Mouse (Mus musculus) macrophage (primary cell): ENCODE results near the gene Gm42791. TPM values are rescaled to one million over a fixed set of nuclear protein-coding genes. Genes with fewer than 3 reads are reported as not detected.
A peak's percentile ranks its signal among the peaks of the same experiment; 100 is the strongest.

ENCODE experiments used
- H3K27ac ChIP-seq: fragments of 350-480 bp; formaldehyde crosslinking; 2 replicates; pipeline ENCODE4 v1.9.0; 2021
- H3K36me3 ChIP-seq: fragments of 350-480 bp; formaldehyde crosslinking; 2 replicates; pipeline ENCODE4 v1.9.0; 2021; ENCODE audit errors: inconsistent target
- H3K4me3 ChIP-seq: fragments of 350-480 bp; formaldehyde crosslinking; 2 replicates; pipeline ENCODE4 v1.9.0; 2021; ENCODE audit errors: inconsistent target
- H3K79me2 ChIP-seq: fragments of 350-480 bp; formaldehyde crosslinking; 2 replicates; pipeline ENCODE4 v1.9.0; 2021; ENCODE audit errors: inconsistent target
- whole genome bisulfite sequencing: methylation state at CpG from one replicate; pipeline ENCODE4 v1.1.7; 2026; ENCODE audit warnings: inconsistent platforms; ENCODE audit not compliant: missing documents; 5-methylcytosine and 5-hydroxymethylcytosine counted together
- polyA plus RNA-seq: library from polyadenylated mRNA; stranded (reverse); fragments of 250-400 nt; gene quantifications from 3 replicates; pipeline ENCODE4 v1.2.4, GENCODE M21; 2018; ENCODE audit warnings: inconsistent platforms

The Gm42791 gene
- polyA plus RNA-seq, 1 experiment from 2014 or later, result 1.1 TPM

DNA sequence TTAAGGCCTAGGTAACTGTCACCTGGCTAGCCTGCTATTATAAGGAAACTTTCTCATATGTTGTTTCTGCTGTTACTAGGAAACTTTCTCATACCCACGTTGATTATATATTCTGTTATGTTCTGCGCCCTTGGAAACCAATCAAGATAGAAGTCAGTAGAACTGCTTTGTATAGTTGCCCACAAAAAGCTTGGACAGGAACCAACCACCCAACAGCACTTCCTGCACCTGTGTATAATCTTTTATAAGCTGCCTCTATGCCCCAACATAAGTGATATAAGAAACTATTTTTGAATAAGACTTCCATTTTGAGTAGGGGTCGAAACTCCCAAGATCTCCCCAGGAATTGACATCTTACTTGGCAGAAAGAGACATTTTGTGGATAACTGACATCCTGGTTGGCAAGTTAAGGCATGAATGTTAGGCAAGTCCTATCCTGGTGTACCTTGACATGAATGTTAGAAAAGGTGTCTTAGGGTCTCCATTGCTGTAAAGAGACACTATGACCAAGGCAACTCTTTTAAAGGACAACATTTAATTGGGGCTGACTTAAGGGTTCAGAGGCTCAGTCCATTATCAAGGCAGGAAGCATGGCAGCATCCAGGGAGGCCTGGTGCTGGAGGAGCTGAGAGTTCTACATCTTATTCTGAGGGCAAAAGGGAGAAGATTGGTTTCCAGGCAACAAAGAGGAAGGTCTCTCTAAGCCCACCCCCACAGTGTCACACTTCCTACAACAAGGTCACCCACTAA, 22.9 kb upstream of the Gm42791 start:
- no peak overlapping the region for H3K27ac ChIP-seq

DNA sequence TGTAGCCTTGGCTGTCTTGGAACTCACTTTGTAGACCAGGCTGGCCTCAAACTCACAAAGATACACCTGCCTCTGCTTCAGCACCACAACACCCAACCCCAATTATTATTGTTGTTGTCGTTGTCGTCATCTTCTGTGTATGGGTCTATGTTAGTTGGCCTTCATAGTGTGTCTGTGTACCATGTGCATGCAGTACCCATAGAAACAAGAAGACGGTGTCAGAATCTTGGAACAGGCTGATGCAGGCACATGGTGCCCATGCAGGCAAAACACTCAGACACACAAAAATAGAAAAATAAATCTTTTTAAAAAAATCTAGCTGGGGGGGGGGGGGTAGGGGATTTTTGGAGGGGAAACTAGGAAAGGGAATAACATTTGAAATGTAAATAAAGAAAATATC, 22.2 kb upstream of the Gm42791 start:
- Histone ChIP-seq H3K27ac (no peak overlapping the region), H3K4me3 (no peak overlapping the region), H3K36me3 (no peaks in the 10 kb centered on the region), H3K79me2 (no peaks in the 10 kb centered on the region)
- 98% methylated on average over 3 of the region's 3 CpGs for WGBS

More for the DNA sequence above, 22.9 kb upstream of the Gm42791 start:
- Histone ChIP-seq H3K36me3 (no peaks in the 10 kb centered on the region), H3K79me2 (no peaks in the 10 kb centered on the region), H3K4me3 (no peak overlapping the region)
- WGBS, result 30% methylated on average over 3 of the region's 3 CpGs

DNA sequence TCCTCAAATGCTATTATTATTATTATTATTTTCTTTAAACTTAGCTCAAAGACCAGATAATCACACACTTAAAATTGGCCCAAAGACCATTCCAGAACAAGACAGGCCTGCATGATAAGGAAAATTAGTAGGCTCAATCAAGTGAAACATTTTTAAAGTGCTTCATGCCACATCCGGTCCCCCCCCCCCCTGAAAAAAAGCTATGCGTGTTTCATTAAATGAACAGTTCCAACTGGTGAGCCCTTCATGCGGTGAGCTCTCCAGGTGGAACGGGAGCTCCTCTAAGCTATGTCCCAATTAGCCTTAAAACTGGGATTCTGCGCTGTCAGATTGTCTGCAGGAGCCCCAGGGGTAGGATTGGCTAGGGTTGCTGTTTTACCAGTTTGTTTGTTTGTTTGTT, 21.3 kb upstream of the Gm42791 start:
- no peak overlapping the region for H3K4me3 ChIP-seq
- H3K79me2 ChIP-seq, result no peaks in the 10 kb centered on the region
- H3K36me3 ChIP-seq, result no peaks in the 10 kb centered on the region
- H3K27ac ChIP-seq, result no peak overlapping the region
- WGBS, result 68% methylated on average over 5 of the region's 5 CpGs

DNA sequence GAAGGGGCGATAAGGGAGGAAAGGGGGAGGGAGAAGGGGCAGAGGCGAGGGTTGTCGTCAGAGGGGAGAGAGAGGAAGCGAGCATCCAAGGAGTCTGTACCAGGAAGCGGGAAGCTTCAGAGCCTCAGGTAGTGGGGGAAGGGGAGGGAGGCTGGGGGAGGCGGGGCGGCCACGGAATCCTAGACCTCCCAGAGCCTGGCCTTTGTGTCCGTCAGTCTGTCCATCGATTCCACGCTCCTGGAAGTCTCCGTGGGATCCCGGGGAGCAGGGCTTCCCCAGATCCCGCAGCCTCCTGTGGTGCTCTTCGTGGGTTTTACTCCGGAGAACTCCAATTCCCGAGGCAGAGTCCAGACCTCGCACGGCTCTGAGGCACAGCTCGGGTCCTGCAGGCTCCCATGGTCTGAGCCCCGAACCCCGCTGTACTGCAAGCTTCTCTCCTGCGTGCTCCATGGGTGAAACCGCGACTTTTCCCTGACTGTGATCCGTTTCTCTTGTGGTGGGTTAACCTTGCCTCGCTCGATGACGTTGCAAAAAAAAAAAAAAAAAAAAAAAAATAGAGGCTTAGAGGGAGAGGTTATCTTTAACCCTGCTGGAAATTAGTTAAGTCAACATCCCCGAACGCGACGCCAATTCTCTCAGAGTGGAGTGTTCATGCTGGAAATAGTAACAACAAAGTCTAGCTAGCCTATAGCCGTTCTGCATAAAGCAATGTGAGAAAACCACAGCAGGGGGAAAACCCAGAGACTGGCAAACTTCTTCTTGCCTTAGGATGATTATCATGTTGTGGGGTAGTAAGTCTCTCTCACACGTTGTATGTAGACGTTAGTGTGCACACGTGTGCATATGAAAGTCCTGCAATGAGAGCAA, 20.6 kb upstream of the Gm42791 start:
- 8% methylated on average over 30 of the region's 37 CpGs for WGBS
- no peaks in the 10 kb centered on the region for H3K79me2 ChIP-seq
- peak overlapping the region; percentile 7; the same call in 1 of the 2 replicates for H3K4me3 ChIP-seq
- no peak overlapping the region for H3K27ac ChIP-seq
- H3K36me3 ChIP-seq, result no peaks in the 10 kb centered on the region

DNA sequence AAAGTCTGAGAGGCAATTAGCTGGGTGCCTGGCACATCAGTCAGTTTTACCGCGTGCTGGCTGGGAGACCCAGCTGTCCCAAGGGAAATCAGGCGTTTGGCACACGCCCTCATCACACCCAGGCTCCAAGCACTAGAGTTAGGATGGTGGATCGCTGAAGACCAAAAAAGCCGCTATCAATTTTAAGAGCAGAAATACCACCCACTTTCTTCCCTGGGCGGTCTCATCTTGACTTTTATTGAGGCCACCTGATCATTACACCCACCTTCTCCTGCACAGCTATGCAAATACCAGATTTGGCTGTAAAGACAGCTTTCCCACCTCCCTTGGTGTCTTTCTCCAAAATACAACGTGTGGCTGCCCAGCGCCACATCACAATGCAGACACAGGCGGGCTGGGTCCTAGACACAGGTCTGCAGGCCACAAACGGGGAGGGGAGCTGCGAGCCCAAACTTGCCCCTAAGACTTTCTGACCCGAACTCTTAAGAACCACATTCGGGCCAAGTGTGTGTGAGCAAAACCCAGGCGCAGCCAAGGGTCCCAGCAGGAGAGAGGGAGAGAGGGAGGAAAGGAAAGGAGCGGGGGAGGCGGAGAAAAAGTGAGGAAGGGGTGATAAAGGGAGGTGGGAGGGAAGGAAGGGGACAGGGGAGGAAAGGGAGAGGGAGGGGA, 19.8 kb upstream of the Gm42791 start:
- no peak overlapping the region for H3K27ac ChIP-seq
- no peaks in the 10 kb centered on the region for H3K36me3 ChIP-seq
- H3K4me3 ChIP-seq, result no peak overlapping the region
- no peaks in the 10 kb centered on the region for H3K79me2 ChIP-seq
- 76% methylated on average over 17 of the region's 17 CpGs for WGBS

DNA sequence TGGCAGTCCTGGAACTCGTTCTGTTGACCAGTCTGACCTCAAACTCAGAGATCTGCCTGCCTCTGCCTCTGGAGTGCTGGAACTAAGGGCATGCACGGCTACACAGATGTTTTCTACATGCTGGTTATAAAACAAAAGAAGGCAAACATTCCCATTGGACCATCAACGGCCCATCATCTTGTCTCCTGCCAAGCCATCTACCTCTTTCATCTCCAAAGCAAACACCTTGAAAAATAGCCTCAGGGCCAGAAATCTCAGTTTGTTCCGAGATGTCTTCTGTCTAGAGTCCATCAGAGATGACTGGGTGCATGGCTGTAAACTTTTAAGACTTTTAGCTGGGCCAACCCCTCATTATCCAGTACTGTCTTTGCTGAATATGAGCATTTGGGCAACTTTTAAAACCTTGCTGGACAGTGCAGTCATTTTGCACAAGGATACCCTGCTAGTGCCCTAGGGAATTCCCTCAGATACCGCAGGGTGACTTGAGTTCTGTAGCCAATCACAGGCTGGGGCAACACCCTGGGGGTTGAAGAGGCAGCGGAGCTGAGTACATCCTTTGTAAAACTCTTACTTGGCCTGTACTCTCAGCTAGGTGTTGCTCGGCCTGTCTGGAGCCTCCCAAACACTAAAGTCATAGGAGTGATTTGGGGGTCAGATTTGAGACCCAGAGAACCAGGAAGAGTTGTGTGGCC, 19.0 kb upstream of the Gm42791 start:
- no peak overlapping the region for H3K4me3 ChIP-seq
- no peaks in the 10 kb centered on the region for H3K79me2 ChIP-seq
- H3K27ac ChIP-seq, result no peak overlapping the region

DNA sequence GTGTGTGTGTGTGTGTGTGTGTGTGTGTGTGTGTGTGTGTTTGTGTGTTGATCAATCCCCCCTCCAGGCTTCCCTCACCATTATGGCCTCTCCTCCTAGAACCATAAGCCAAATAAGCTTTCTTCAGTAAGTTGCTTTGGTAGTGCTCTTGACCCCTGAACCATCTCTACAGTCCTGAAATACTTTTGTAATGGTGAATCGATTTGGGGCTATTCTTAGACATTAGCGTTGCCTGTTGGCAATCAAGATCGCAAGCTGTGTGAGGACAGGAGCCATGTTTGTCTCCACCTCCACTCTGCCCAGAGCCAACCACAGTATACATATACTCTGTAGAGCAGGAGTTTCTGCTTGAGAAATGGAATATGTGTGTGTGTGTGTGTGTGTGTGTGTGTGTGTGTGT, 14.2 kb upstream of the Gm42791 start:
- no peak overlapping the region for H3K4me3 ChIP-seq
- no peak overlapping the region for H3K27ac ChIP-seq
- no peaks in the 10 kb centered on the region for H3K36me3 ChIP-seq
- WGBS, result 94% methylated on average over 3 of the region's 3 CpGs
- no peaks in the 10 kb centered on the region for H3K79me2 ChIP-seq

More for the DNA sequence above, 19.0 kb upstream of the Gm42791 start:
- 95% methylated on average over 7 of the region's 7 CpGs for WGBS
- no peaks in the 10 kb centered on the region for H3K36me3 ChIP-seq

DNA sequence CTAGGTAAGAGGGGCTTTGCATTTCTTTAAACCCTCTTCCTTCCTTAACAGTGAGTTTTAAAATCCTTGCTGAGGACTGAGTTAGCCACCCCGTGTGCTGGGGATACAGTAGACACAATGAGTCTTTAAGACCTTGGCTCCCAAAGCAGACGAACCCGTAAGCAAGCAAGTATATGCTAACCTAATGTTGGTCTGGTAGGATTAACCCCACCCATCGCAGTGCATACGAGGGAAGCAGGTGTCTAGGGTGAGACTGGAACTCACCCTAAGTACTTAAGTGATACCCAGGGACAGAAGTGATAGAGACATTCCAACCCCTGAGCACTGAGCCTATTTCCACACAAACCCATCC, 12.3 kb upstream of the Gm42791 start:
- 0 out of 2 replicates have a peak overlapping the region, but pooled peaks have one; percentile 62 for H3K27ac ChIP-seq
- no peaks in the 10 kb centered on the region for H3K36me3 ChIP-seq
- peak overlapping the region; percentile 3; the same call in 1 of the 2 replicates for H3K4me3 ChIP-seq
- no peaks in the 10 kb centered on the region for H3K79me2 ChIP-seq
- WGBS, result 67% methylated on average over 5 of the region's 5 CpGs

DNA sequence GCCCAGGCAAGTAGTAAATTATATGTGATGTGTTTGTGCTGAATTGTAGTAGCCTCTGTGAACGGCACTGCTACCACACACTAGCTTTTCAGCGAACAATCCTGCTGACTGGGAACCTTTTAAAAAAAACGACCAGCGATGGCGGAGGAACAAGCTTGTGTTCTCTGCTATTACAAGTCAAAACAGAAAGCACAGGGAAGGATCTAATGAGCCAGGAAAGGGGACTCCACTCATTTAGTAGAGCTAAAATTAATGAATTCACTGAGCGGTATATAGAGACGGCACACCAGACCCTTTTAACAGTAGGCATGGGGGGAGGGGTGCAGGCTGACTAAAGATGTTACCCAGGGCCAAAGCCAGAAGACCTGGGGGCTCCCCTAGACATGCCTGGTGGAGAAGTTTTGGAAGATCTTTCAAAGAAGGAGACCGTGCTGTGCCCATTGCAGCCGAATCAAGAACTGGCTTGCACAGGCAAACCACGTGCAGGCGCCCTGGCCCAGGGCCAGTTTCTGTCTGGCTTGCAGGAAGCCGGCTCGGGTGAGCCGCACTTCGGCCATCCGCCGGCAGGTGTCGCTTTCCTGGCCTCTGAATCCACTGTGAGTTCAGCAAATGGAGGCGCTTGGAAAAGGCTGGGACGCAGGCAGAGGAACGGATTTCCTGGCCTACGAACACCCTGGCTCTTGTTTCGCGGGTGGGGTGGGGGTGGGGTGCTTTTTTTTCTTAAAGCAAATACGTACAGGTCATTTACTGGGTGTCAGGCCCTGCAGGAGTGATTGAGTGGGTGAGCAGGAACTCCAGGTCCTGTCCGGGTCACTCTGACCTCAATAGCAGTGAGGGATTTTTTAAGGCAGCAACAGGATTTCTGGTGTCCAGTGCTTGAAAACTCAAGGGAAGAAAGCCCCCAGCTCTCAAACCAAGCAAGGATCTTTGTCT, 11.7 kb upstream of the Gm42791 start:
- no peaks in the 10 kb centered on the region for H3K79me2 ChIP-seq
- peak overlapping the region; percentile 30 for H3K4me3 ChIP-seq
- H3K36me3 ChIP-seq, result no peaks in the 10 kb centered on the region
- H3K27ac ChIP-seq, result peak overlapping the region; percentile 62
- 5% methylated on average over 26 of the region's 26 CpGs for WGBS

DNA sequence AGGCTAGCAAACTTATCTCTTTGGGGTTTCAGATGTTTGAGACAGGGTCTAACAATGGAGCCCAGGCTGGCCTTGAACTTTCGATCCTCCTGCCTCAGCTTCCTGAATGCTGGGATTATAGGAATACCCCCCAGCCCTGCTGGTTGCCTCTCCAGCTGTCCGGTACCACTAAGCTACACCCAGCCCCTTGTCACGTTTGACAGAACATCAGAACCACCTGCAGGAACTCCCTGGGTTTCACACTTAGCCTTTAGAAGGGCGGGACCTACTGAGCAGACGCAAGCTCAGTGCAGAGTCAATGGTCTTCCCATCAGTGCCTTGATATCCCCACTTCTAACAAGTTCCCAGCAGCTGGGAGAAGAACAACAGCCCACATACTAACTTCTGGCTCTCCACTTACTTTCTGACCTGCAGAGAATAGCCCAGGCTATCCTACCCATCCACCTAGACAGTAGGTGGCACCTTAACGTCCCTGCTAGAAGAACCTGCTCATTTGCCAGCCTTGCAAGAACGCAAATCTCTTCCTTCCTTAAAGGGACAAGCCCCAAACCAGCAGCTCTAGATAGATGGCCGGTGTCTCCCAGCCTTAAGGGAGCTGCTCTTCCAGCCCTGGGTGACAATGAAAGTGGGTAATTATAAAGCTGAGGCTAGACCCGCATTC, 10.9 kb upstream of the Gm42791 start:
- Histone ChIP-seq H3K79me2 (no peaks in the 10 kb centered on the region), H3K36me3 (no peaks in the 10 kb centered on the region), H3K27ac (peak overlapping the region; percentile 62), H3K4me3 (peak overlapping the region; percentile 30)
- 30% methylated on average over 9 of the region's 9 CpGs for WGBS

DNA sequence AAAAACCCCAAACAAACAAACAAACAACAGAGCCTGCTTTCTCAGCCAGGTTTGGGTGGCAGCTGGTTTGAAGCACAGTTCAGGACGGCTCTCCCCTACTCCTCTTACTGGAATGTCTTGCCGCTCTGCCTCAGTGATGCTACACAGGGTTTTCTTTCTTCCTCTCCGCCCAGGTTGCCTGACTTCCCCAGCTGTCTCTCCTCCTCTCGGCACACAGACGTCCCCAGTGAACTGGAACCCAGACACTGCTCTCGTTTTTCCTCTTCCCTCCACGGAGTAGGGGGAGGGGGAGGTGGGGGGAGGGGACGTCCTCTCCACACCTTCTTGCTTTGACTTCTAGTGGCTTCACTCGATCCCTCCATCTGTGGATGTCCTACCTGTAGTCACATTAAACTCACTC, 10.1 kb upstream of the Gm42791 start:
- Histone ChIP-seq H3K4me3 (no peak overlapping the region), H3K79me2 (no peaks in the 10 kb centered on the region), H3K27ac (no peak overlapping the region), H3K36me3 (no peaks in the 10 kb centered on the region)
- 36% methylated on average over 9 of the region's 9 CpGs for WGBS

DNA sequence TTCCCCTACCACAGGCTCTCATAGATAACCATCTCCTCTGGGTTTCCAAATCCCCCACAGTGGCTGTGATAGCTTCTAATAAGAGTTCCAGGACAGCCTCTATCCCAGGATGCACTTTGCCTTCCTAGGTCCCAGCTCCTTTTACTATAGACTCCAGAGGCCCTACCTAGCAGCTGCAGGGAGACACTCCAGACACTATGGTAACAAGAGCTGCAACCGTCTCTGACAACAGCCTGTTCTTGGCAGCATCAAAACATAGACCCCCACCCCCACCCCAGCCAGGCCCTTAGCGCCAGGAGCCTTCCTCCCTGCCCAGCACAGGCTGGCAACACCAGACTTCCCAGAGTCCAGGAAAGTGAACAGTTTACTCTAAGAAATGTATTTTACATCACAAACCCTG, 8.2 kb upstream of the Gm42791 start:
- WGBS, result 100% methylated on average over 2 of the region's 2 CpGs
- Histone ChIP-seq H3K36me3 (no peaks in the 10 kb centered on the region), H3K27ac (no peak overlapping the region), H3K4me3 (no peak overlapping the region), H3K79me2 (no peaks in the 10 kb centered on the region)

DNA sequence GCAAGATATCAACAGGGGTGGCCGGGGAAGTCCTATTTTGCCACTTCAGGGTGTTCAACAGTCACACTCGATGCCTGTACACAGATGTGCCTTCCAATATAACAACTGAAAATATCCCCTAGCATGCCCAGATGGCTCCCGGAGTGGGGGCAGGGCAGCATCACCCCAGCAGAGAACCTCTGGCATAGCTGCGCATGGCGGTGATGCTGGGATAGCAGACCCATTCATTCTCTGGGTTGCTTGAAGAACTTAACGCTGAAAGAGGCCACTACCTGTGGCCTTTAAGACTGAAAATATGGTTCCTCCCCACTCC, 7.8 kb upstream of the Gm42791 start:
- Histone ChIP-seq H3K4me3 (no peak overlapping the region), H3K36me3 (no peaks in the 10 kb centered on the region), H3K79me2 (no peaks in the 10 kb centered on the region), H3K27ac (no peak overlapping the region)
- WGBS, result 93% methylated on average over 6 of the region's 6 CpGs
